Mouse (Mus musculus): ENCODE results near the gene Zc3h6.

The Zc3h6 gene

DNA sequence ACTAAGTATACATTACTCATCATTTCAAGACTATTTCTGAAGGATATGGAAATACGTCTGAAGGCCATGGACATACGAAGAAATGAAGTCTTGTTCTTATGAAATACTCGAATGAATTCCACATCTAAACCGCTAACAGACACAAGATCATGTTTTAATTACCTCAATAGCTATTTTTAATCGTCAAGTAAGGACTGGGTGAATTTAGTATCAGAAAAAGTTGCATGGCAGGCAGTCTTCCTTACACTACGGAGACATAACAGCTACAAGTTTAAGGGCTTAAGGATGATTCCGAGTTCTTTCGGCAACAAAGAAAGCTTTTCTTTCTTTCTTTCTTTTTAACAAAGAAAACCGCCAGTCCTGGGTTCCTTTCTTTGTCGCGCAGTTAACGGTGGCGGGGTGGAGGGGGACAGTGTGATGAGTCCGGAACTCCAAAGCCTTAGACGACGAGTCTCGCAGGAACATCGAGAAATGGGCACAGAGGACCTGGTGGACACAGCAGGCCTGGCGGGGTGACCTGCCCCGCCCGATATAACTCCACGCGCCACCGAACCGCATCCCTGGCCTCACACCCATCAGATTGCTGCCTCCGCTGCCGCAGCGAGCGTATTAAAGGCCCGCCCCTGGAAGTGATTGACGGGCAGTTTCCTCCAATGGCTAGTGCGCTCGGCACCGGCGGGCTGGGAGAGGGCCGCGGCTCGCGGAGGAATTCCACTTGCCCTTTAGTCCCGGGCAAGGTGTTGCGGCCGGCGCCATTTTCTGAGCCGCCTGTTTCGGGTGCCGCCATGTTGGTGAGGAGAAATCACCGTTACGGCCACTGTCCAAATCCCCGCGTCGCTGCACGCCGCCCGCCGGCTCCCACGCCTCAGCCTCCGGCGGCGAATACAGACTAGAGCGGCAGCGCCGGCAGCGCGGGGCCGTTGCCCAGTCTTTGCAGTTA lies at the start of gene Zc3h6:
Gene Zc3h6 (plus strand): TSS at position 762 of the 940 bp plus-strand sequence.
- peak; percentile 99 for DNase-seq (ENCODE audit: low read depth, low spot score)

GRCm38 (mm10) chr2:128924799-128925198 lies 42.4 kb upstream of the Zc3h6 start:
- no peak for DNase-seq (ENCODE audit: low read depth, low spot score)

GRCm38 (mm10) chr2:128928446-128928845 lies 38.8 kb upstream of the Zc3h6 start:
- no peak for DNase-seq (ENCODE audit: low read depth, low spot score)

DNA sequence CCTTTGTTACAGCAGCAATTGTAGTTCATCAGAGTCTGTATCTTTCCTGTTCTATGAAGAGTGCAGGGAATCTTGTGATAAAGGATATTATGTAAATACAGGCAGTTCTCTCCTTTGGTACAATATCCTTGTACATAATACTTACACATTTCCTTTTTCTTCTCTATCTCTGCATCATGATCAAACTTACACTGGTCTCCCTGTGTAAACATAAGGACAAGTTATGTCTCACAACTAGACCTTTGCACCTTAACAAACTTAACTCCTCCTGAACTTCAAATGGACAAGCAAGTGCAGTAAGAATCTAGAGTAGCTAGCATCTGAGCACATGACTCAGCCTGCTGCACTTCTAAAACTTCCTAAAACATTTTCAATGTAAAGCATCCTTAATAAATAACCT lies 36.5 kb upstream of the Zc3h6 start:
- DNase-seq (ENCODE audit: low read depth, low spot score), result no peak

- DNase-seq (ENCODE audit: low read depth, low spot score), result no peak
These were observed 30.9 kb upstream of the Zc3h6 start for GRCm38 (mm10) chr2:128936256-128936655.

DNA sequence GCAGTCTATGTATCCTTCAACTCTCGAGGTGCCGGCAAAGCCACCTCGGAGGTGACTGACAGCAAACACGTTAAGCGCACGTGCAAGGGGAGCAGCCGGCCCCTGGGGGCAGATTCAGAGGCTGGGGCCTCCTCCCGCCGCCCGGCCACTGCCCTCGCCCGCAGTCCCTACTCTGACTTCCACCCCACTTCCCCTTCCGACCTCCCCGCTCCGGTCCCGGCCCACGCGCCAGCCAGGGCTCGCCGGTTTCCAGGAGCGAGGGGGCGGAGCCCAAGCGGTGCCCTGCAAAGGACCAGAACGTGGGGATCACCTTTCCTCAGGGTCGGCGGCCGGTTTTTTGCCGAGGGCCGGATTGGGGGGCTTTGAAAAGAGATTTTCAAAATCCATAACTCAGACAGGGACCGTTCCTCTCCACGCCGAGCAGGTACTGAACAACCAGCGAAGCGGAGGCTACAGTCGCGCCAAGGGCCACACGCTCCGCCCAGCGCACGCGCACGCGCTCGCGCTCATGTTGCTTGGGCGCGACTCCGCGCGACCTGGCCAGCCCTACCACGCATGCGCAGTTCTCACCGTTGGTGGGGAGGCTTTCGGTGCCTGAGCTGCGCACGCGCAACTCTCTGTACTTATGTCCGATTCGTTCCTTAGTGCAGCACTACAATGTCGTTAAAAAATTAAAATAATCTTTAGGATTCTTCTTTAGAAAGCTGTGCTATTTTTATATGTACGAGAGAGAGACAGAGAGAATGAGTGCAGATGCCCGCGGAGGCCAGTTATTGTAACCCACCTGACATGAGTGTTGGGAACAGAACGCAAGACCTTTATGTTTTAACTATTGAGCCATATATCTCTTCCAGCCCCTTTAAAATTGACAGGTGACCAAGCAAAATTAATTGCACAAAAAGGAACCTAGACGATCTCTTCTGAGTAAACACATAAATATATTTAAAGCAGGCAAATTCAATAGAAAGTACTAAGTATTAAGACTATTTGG lies 23.4 kb upstream of the Zc3h6 start, which contains the start of gene Zc3h8:
Gene Zc3h8 (minus strand): TSS at position 540 of the 991 bp plus-strand sequence.
- peak; percentile 98 for DNase-seq (ENCODE audit: low read depth, low spot score)

DNA sequence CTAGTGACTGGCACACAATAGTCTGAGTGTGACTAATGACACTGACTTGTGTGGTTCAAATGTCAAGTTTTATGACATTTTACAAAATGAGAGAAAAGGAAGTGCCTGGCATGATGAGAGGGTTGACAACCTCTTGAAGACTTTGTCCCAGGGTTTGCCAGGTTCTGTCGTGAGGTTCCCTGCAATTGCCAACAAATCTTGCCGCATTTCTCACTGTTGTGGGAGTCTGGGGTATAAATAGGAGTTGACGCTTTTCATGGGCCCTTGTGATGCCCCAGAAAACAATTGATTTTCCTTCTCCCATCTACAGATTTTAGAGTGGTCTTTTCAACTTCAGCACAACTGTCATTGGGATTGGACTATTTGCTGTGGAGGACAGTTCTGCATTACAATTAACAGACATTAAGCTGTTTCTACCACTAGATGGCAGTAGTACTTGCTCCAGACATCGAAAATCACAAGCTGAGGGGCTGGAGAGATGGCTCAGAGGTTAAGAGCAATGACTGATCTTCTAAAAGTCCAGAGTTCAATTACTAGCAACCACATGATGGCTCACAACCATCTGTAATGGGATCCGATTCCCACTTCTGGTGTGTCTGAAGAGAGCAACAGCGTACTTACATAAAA lies 19.1 kb upstream of the Zc3h6 start:
- DNase-seq (ENCODE audit: low read depth, low spot score), result peak; percentile 68

DNA sequence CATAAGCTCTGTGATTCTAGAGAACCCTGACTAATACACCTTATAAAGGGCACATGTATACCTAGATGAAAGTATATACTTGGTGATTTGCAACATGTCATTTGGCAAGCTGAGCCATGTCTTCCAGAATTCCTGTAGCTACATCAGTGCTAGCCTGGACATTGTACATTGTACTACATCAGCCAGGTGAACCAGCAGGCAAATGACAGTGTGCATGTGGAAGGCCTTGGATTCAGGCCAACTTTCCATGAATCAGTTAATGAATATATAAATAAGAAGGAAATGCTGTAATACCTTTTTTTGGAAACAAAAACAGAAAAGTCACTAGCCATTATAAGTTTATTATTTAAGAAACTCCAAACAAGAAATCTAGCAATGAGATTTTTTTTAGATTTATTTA lies 13.0 kb upstream of the Zc3h6 start:
- no peak for DNase-seq (ENCODE audit: low read depth, low spot score)

DNA sequence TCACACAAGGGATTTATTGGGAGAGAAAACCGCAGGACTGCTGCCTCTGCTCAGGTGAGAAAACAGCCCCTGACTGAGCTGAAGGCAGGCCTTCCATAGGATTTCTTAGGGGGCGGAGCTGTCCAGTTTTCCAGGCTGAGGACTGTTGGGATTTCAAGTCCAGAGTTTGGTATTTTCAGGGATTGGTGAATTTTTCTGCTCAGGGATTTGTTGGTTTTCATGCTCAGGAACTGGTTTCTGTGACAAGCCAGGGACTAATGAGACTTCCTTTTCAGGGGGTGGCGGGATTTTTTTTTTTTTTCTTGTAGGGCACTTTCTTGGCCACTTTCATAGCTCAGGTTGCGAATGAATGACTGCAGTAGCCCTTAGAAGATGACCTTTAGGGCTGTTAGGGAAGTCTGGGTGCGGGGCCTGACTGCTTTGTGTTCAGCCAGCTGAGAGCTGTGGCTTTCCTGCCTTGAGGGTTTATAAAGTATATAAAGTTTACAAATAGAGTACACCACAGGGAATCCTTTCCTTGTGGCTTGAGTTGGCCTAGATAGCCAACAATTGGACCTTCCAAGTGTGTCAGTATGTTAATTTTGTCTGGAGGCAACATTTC lies 1.6 kb upstream of the Zc3h6 start:
- peak; percentile 22 for DNase-seq (ENCODE audit: low read depth, low spot score)

- no peak for DNase-seq (ENCODE audit: low read depth, low spot score)
These were observed 966 bp upstream of the Zc3h6 start for GRCm38 (mm10) chr2:128966236-128966635.

DNA sequence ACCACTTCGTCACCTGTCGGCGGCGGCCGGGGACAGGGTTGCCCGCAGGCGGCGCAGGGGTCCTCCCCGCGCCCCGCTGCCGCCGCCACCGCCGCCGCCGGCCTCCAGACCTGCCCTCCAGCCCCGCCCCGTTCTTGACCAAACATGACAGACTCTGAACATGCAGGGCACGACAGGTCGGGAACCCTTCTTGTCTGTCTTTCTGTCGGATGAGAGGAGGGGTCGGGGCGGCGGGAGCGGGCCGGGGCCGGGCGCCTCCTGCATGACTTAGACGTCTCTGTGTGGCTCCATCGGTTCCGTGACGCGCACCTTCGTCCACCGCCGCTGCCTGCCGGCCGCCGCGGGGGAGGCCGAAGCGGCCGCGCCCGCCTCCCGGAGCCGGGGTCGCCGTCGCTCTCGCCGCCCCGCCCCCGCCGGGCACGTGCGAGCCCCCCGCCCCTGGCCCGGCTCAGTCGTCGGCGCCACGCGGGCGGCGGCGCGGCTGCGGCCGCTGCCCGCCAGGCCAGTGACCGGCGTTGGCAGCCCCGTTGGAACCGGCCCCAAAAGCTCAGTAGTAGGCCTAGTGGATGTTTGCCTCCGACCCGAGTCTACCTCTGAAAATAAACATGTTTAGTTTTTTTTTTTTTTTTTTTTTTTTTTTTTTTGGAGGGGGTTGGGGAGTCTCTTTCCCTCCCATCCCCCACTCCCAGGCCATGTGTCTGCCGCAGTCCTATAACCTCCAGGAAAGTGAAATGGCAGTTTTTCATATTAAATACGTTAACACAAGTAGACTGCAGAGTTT lies 649 bp downstream of the Zc3h6 start, which contains the start of gene Gm10762:
Gene Gm10762 (minus strand): TSS at position 65 of the 781 bp plus-strand sequence.
- DNase-seq (ENCODE audit: low read depth, low spot score), result peak; percentile 86

GRCm38 (mm10) chr2:128968475-128969083 lies 1.4 kb downstream of the Zc3h6 start:
- peak; percentile 17 for DNase-seq (ENCODE audit: low read depth, low spot score)

DNA sequence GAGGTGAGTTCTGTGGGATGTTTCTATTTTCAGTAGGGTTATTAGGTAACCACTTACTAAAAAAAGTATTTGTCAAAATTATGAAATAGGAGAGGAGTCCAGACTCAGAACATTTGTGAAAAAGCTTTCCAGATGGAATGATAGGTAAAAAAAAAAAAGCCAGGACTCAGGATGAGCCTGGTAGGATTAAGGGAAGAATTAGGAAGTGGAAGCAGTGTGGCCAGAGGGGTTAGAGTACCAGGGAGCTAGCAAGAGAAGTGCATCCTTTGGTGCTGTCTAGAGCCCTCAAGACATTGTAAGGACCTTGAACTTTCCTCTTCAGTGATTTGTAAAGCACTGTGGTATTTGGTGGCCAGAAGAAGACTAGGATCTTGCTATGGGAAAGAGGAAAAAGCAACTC lies 5.1 kb downstream of the Zc3h6 start:
- no peak for DNase-seq (ENCODE audit: low read depth, low spot score)

GRCm38 (mm10) chr2:128975572-128975971 lies 8.4 kb downstream of the Zc3h6 start:
- DNase-seq (ENCODE audit: low read depth, low spot score), result no peak

DNA sequence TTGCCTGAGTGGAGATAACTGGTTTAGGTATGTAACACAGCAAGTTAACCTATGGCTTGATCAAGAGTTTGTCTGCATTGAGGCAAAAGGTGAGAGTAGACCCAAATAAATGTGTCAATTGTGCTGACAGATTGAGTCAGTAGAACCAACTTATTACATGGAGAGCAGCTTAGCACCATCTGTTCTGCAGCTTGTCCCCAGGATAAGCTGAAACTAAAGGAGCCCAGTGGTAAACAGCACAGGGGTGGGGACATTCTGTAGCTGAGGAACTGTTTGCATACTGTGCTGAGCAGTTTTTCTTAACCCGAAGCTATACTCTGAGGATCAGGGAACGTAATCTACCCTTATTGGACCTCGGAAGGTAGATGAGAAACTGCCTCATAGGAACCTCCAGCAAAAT lies 17.5 kb downstream of the Zc3h6 start:
- no peak for DNase-seq (ENCODE audit: low read depth, low spot score)

DNA sequence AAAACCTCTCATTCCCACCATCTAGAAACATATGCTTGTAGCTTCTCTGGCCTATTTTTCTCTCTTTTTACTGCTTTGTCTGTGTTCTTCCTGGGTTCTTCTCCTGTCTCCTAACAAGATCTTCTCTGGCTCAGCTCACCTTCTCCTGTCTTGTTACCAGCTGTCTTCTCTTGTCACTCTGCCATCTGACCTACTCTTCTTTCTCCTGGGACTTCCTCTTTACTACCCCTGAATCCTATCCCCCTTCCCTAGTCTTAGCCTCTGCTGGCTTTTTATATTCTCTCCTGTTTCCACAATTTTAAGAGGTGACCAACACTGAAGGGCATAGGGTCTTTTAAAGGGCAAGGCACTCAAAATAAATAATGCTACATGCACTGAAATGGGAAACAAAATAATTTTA lies 37.7 kb downstream of the Zc3h6 start:
- DNase-seq (ENCODE audit: low read depth, low spot score), result no peak

DNA sequence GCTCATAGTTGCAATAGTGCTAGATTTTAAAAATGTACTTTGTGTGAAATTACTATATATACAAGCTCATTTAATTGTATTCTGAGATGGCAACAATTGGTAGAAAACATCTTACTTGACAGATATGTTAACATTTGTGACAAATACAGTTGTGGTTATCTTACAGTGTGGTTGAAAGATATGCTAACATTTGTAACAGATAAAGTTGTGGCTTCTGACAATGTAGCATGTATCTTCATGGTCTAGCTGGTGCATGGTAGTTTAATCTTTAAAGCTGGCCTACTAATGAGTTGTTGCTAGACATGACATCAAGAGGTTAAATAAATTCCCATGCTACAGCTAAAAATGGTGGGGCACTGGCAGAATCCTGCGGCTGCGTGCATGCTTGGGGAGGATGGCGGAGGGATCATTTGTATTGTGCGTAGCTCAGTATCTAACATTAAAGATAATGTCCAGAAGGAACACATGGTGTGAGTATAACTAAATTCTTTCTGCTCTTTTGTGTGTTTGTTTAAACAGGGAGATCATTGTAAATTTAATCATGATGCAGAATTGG lies 39.1 kb downstream of the Zc3h6 start:
- DNase-seq (ENCODE audit: low read depth, low spot score), result no peak

- peak; percentile 19 for DNase-seq (ENCODE audit: low read depth, low spot score)
These were observed 41.7 kb downstream of the Zc3h6 start for GRCm38 (mm10) chr2:129008867-129009266.

DNA sequence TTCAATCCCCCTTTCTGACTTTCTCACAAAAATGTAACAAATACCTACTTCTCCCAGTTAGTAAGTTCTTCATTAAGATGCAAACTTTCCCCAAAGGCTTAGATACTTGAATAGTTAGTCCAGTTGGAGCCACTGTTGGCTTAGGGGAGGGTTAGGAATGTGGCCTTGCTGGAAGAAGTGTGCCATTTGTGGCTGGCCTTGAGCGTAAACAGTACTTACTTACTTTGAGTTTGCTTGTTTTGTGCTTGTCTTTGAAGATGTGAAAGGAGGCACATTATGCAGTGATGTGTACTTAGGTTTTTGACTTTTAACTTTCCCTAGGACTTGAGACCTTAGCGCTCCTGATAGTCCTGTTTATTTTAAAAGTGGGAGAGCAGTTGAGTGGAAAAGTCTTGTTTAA lies 52.9 kb downstream of the Zc3h6 start:
- DNase-seq (ENCODE audit: low read depth, low spot score), result no peak

DNA sequence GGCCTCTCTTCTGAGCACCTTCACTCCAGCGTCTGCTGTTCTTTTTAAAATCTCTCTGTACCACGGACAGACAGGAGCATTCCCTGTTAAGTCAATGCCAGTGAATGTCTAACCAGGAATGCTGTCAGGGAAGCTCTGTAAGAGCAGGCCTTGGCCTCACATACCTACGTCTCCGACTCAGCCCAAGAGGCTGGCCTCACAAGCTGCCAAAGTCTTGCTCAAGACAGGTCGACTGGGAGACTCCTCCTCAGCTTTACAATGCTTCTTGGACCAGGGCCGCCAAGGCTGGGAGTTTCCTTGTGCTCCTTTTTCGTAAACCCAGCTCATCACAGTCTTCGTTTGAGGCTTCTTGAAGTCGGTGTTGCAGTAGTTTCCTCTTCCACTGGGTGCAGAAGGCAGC lies 57.6 kb downstream of the Zc3h6 start:
- DNase-seq (ENCODE audit: low read depth, low spot score), result no peak
